Mouse (Mus musculus) bone marrow, adult 2 months (tissue): ENCODE measurements around the gene Kctd17. TPM values are rescaled to one million over a fixed set of nuclear protein-coding genes. Genes with fewer than 3 reads are reported as not detected.

Experiments
- H3K27ac ChIP-seq: fragments of 200-500 bp; 2 replicates; pipeline ENCODE4 v1.5.1; 2012; ENCODE audit warnings: low read depth, mild to moderate bottlenecking, control low read depth, inconsistent platforms, low read length; ENCODE audit not compliant: control insufficient read depth, poor library complexity, insufficient read depth
- H3K4me1 ChIP-seq: fragments of 200-500 bp; 2 replicates; pipeline ENCODE4 v1.6.1; 2011; ENCODE audit warnings: low read length; ENCODE audit not compliant: control insufficient read depth, insufficient read depth
- H3K4me3 ChIP-seq: fragments of 200-500 bp; replicated peaks from 2 replicates; pipeline ENCODE3; 2011; ENCODE audit warnings: mild to moderate bottlenecking, low read depth, low read length, control low read depth; ENCODE audit not compliant: control insufficient read depth
- CTCF ChIP-seq: fragments of 200-500 bp; IDR thresholded peaks from 2 replicates; pipeline ENCODE4 v1.5.1; 2011; ENCODE audit warnings: low read length, control low read depth; ENCODE audit not compliant: control insufficient read depth, insufficient read depth
- POLR2A ChIP-seq: fragments of 200-500 bp; IDR thresholded peaks from 2 replicates; pipeline ENCODE4 v1.6.1; 2011; ENCODE audit warnings: low read depth, mild to moderate bottlenecking, control low read depth, low read length, borderline replicate concordance; ENCODE audit not compliant: control insufficient read depth
- WGBS: fragments of 180-500 bp; shearing (Covaris S2); methylation state at CpG from one replicate; pipeline ENCODE4 v1.1.7; 2018; 5-methylcytosine and 5-hydroxymethylcytosine counted together
- polyA plus RNA-seq: library from polyadenylated mRNA; stranded (reverse); fragments of >200 nt; gene quantifications from 2 replicates; pipeline ENCODE4 v1.2.4, GENCODE M21; 2011; ENCODE audit warnings: low replicate concordance; ENCODE audit not compliant: missing spikeins, insufficient read depth, insufficient read length

The Kctd17 gene
- polyA plus RNA-seq, 1 experiment, result 14.7 TPM

DNA sequence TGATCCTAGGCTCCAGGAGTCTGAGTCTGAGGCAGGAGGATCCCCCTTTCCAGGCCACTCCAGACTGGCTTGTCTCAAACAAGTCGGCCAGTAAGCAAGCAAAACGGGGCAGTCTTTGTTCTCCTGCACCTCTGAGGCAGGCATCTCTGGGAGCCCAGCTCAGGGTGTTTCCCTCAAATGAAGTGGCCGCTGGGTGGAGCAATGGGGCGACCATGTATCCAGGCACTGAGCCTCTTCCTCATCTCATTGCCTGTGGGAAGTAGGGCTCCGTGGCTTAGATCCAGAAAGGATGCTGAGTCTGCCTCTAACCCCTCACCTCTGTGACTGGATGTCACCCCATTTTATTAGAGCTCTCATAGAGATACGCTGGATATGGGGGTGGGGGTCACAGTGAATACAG is 38.4 kb downstream of the Kctd17 start:
- Histone ChIP-seq H3K27ac (no peak overlapping the region), H3K4me1 (no peaks in the 10 kb centered on the region), H3K4me3 (no peak overlapping the region)
- WGBS, result 43% methylated on average over 6 of the region's 6 CpGs
- no peak for TF ChIP-seq CTCF

DNA sequence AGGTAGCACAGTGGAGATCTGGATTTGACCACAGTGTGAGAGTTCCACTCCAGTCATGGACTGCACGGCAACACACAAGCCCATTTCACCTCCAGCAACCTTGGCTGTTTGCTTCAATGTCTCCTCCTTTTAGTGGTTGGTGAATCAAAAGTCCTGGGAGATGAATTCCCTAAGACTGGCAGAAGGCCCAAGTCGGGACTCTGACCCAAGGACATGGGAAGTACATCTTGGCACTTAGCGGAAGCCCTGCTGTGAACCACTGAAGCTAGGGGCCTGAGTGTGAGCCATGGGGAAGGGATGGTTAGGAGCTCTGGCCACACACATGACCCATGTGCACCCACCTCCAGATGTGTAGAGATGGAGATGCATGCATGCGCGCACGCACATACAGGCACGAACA is 39.2 kb downstream of the Kctd17 start:
- Histone ChIP-seq H3K27ac (no peak overlapping the region), H3K4me1 (no peaks in the 10 kb centered on the region), H3K4me3 (no peak overlapping the region)
- TF ChIP-seq POLR2A (no peak), CTCF (no peak)
- WGBS, result 88% methylated on average over 7 of the region's 7 CpGs

DNA sequence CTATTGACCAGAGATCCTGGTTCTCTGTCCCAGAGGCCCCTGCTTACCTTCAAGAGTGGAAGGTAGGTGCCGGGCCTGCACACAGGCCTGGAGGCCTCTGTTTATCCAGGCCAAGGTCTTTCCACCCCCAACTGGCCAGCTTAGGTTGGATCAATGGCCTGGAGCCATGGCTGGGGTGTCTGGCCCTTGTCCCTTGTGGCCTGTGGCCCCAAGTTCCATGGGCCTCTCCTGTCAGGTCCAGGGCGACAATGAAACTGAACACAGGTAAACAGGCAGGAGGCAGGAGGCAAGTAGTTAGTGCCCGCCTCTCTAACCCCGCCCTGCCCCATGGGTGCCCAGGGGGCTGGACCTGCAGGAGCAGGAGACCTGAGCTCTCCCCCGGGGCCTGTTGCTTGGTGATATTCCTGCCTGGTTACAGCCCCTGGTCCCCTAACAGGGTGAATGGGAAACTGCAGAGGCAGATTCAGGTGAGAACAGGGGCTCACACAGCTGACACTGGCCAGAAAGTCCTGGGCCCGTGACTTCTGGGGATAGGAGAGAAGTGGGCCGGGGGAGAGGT is 40.1 kb downstream of the Kctd17 start, which contains the start of gene Tmprss6:
Gene Tmprss6 (minus strand): TSS at position 256 of the 559 bp plus-strand sequence.
- no peak within 1 kb of the TSS for H3K4me3 ChIP-seq

DNA sequence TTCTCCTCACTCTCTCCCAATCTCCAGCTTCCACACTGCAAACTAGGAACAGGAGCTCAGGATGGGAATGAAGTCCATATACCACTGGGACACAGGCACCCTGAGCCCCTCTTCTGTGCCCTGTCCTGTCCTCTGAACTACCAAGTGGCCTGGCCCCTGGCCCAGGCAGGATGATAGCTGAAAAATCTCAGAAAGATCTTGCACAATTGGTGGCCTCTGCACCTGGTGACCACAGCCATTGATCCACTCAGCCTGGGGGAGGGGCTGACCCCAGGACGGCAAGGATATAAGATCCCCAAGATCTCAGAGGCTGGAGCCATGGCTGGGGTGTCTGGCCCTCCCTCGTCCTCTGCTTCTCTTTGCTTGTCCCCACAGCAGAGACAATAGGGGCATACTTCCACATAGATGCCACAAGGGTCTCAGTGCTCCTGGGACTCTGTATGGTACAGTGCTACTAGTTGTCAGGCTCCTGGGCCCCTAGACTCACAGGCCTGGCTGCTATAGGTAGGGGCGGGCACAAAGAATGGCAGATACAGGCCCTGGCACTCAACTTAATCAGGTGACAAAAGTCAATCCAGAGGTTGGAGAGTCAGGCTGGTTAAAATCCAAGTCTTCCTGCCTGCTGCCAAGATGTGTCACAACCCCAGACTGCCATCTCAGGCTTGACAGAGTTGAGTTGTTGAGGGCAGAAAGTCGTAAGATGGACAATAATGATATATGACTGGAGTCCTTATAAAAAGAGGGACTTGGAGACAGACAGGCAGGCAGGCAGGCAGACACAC is 42.3 kb downstream of the Kctd17 start:
- Histone ChIP-seq H3K4me1 (no peaks in the 10 kb centered on the region), H3K4me3 (no peak overlapping the region), H3K27ac (no peak overlapping the region)
- 74% methylated on average over 4 of the region's 4 CpGs for WGBS
- TF ChIP-seq CTCF (no peak), POLR2A (no peak)

More for the DNA sequence above, 40.1 kb downstream of the Kctd17 start, which contains the start of gene Tmprss6:
- WGBS, result 76% methylated on average over 7 of the region's 7 CpGs
- Histone ChIP-seq H3K27ac (no peak within 1 kb of the TSS), H3K4me1 (no peaks in the 10 kb centered on the region)
- TF ChIP-seq CTCF (no peak), POLR2A (no peak)

DNA sequence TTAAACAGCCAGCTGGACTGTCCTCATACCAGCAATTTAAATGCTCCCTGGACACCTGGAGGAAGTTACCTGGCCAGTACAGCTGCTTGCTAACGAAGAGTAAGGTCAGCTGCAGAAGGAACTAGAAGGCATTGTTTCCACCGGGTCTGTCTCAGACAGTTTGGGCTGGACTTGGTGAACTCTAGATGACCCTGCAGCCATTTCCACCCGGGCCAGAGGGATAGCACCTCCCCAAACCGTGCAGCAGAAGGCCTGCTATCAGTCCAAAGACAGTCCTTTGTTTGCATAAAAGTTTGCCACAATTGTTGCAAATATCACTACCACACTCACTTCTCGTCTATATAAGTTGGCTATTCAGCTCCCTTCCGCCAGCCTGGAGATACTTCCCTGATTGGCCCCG is 43.5 kb downstream of the Kctd17 start:
- TF ChIP-seq POLR2A, result no peak
- TF ChIP-seq CTCF, result no peak
- Histone ChIP-seq H3K4me1 (no peaks in the 10 kb centered on the region), H3K4me3 (no peak overlapping the region), H3K27ac (no peak overlapping the region)
- 44% methylated on average over 7 of the region's 7 CpGs for WGBS

DNA sequence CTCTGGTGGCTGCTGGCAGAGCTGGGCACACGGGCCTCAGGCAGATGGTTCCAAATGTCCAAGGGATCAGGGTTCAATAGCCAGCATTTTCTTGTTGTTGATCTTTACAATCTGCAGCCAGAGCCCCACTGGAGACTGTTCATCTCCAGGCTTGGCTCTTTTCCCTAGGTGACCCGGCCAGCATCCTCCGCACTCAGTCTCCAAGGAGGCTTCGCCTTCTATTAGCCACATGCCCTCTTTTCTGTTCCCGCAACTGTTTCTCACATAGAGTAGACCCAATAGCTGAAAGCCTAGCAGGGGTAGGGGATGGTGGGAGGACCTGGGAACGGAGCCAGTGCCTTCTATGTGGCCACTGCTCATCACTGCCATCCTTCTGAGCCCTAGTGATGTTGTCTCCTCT is 45.1 kb downstream of the Kctd17 start:
- Histone ChIP-seq H3K27ac (no peak overlapping the region), H3K4me1 (no peaks in the 10 kb centered on the region), H3K4me3 (no peak overlapping the region)
- TF ChIP-seq CTCF (no peak), POLR2A (no peak)
- WGBS, result 80% methylated on average over 6 of the region's 6 CpGs

DNA sequence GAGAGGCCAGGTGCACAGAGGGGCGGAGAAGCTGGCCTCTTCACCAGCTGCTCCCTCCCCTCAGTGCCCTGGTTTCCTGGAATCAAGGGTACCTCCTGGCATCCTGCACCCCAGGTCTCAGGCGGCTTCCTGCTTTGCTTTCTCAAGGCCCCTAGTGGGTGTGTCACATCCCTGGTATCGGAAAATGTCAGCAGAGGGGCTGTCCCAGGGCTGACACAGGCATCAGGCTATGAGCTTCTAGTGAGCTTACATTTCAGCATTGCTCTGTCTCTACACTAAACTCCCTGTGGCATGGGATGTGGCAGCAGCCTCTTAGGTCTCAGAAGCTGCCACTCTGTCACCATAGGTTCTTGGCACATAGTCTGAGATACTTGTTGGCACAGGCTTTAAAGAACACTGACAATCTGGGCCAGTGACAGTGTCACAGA is 47.3 kb downstream of the Kctd17 start:
- WGBS, result 28% methylated on average over 3 of the region's 3 CpGs
- no peak overlapping the region for H3K4me3 ChIP-seq
- no peaks in the 10 kb centered on the region for H3K4me1 ChIP-seq
- no peak overlapping the region for H3K27ac ChIP-seq
- TF ChIP-seq POLR2A (no peak), CTCF (no peak)

DNA sequence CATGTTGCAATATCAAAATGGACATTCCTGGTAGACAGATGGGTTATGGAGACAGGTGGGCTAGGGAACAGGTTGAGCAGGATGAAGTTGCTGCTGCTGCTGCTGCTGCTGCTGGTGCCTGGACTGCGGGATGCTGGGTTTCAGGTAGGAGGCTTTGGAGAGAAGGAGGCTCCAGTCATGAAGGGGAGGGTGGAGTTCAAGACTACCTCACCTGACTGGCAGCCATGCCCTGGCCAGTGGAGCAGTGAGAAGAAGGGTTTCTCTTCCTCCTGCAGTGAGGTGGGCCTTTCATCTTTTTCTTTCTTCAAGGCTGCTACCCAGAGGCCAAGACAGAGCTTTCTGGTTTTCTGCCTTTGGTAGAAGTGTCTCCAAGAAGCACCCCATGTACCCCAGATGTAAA is 48.5 kb downstream of the Kctd17 start:
- WGBS, result 75% methylated on average over 1 of the region's 1 CpGs
- TF ChIP-seq POLR2A, result no peak

More for the DNA sequence above, 48.5 kb downstream of the Kctd17 start:
- no peaks in the 10 kb centered on the region for H3K4me1 ChIP-seq
- no peak overlapping the region for H3K4me3 ChIP-seq
- H3K27ac ChIP-seq, result no peak overlapping the region
